Comparison of ENCODE assay signal across 8 mouse cellular contexts in genomic region chr2:163644047-163644446, GRCm38 (mm10). TPM values are rescaled to one million over a fixed set of nuclear protein-coding genes. Genes with fewer than 3 reads are reported as not detected.
DNase-seq lines count a peak whose midpoint lies in the region; ATAC-seq and TF ChIP-seq lines count a peak whose summit lies in the region.

No protein-coding gene starts in this region.

- 5% methylated on average over 4 of the region's 4 CpGs for WGBS in heart, embryonic 13.5 days
- WGBS in forebrain, embryonic 15.5 days = 1% methylated on average over 4 of the region's 4 CpGs

- H3K9me3 ChIP-seq in heart, embryonic 13.5 days = no peaks in the 10 kb centered on the region
- H3K9me3 ChIP-seq in ES-E14 (ENCODE audit: control insufficient read depth, insufficient read depth, low read depth, low read length) = no peaks in the 10 kb centered on the region
- H3K9me3 ChIP-seq in forebrain, embryonic 15.5 days = no peaks in the 10 kb centered on the region

- peaks cover 18% of the 10 kb centered on the region for H3K36me3 ChIP-seq in heart, embryonic 13.5 days
- H3K36me3 ChIP-seq in ES-E14 (ENCODE audit: control insufficient read depth, insufficient read depth, low read length, poor library complexity, severe bottlenecking) = no peaks in the 10 kb centered on the region; the same call in 1 of the 2 replicates
- H3K36me3 ChIP-seq in forebrain, embryonic 15.5 days = no peaks in the 10 kb centered on the region

- peak overlapping the region; percentile 98 for H3K9ac ChIP-seq in heart, embryonic 13.5 days
- peak overlapping the region; percentile 53; the same call in 1 of the 2 replicates for H3K9ac ChIP-seq in ES-E14 (ENCODE audit: insufficient read depth, low read depth, low read length, poor library complexity, severe bottlenecking)
- peak overlapping the region; percentile 92 for H3K9ac ChIP-seq in forebrain, embryonic 15.5 days (replicated peaks)

- intact Hi-C loops in heart, postnatal 25 days (cut with DNase I) = no loop called here

- peak overlapping the region; percentile 97 for H3K4me3 ChIP-seq in heart, embryonic 13.5 days
- H3K4me3 ChIP-seq in ES-E14 (ENCODE audit: insufficient read depth in 1 of 2, low read depth in 1 of 2, low read length in 2 of 2, poor library complexity in 1 of 2, severe bottlenecking in 1 of 2) = peak overlapping the region; percentile 86 to 99
- H3K4me3 ChIP-seq in forebrain, embryonic 15.5 days = peak overlapping the region; percentile 95

- H3K27ac ChIP-seq in heart, embryonic 13.5 days (replicated peaks) = peak overlapping the region; percentile 100
- H3K27ac ChIP-seq in ES-E14 (ENCODE audit: insufficient read depth, low read depth, low read length, poor library complexity, severe bottlenecking) = no peak overlapping the region
- H3K27ac ChIP-seq in forebrain, embryonic 15.5 days (replicated peaks) = peak overlapping the region; percentile 98

- DNase-seq in heart, postnatal 25 days (ENCODE audit: low spot score) = no peak
- DNase-seq in ES-E14 (ENCODE audit: low read depth, low spot score) = no peak
- DNase-seq in adrenal gland, adult 8-10 months = no peak
- DNase-seq in left cerebral cortex, adult 11 months (ENCODE audit: low spot score) = no peak
- DNase-seq in layer of hippocampus, postnatal 25 days (ENCODE audit: extremely low spot score in 1 of 2, low spot score in 1 of 2) = no peak

- no peak for ATAC-seq in heart, embryonic 13.5 days (ENCODE audit: extremely low read depth, insufficient number of reproducible peaks, low FRiP score, low TSS enrichment)
- ATAC-seq in forebrain, embryonic 15.5 days (replicated peaks) = no peak
- 0 out of 2 replicates have a peak, but pooled peaks have one; percentile 7 for ATAC-seq in megakaryocyte-erythroid progenitor cell, adult 5-6 weeks (replicated peaks; ENCODE audit: low FRiP score, low TSS enrichment, poor library complexity, severe bottlenecking)

- peak overlapping the region; percentile 76 for H3K4me2 ChIP-seq in heart, embryonic 13.5 days
- peak overlapping the region; percentile 52 for H3K4me2 ChIP-seq in forebrain, embryonic 15.5 days (replicated peaks)

- in situ Hi-C loops in ES-E14 (cut with MboI; ENCODE audit: low sequenced_read_pairs in 2 of 2, unreplicated experiment in 2 of 2) = no loop called here

- H3K27me3 ChIP-seq in heart, embryonic 13.5 days (replicated peaks) = no peaks in the 10 kb centered on the region
- no peaks in the 10 kb centered on the region for H3K27me3 ChIP-seq in forebrain, embryonic 15.5 days

- peaks cover 59% of the 10 kb centered on the region for H3K4me1 ChIP-seq in heart, embryonic 13.5 days
- H3K4me1 ChIP-seq in ES-E14 (ENCODE audit: control insufficient read depth in 2 of 2, insufficient read depth in 2 of 2, low read length in 2 of 2, poor library complexity in 1 of 2) = peaks cover 0 to 5% of the 10 kb centered on the region in 2 experiments; a peak in 1 of 4 replicates
- peaks cover 23% of the 10 kb centered on the region for H3K4me1 ChIP-seq in forebrain, embryonic 15.5 days

TF ChIP-seq in ES-E14, 5 proteins besides CTCF, POLR2A, EP300 and RAD21:
- TF ChIP-seq CHD2 (IDR thresholded peaks at IDR 0.05; ENCODE audit: low read depth, low read length) (no peak), MAFK (IDR thresholded peaks at IDR 0.05; ENCODE audit: insufficient read depth, low read depth, low read length) (no peak), HCFC1 (IDR thresholded peaks at IDR 0.05; ENCODE audit: borderline replicate concordance, insufficient read depth, low read length) (no peak), ZC3H11A (IDR thresholded peaks at IDR 0.05; ENCODE audit: borderline replicate concordance, low read depth, low read length) (no peak), ZNF384 (IDR thresholded peaks at IDR 0.05; ENCODE audit: low read depth, low read length) (no peak)

RNA-seq across cellular contexts. Expression of gene Serinc3, which starts 0.9 kb away (rescaled TPM):
- polyA plus RNA-seq in heart, embryonic 13.5 days (2015; fragmentation: Nextera tagmentation; extraction: Ambion mirVana) = 50.1 and 51.8 TPM in 2 replicates
- 100 to 1,000 TPM; 291 to 357 TPM for total RNA-seq in heart, postnatal 25 days (2021)
- 59.3 and 62.0 TPM in 2 replicates for total RNA-seq in ES-E14 (2012; rRNA removed)
- 27.9 and 28.8 TPM in 2 replicates for polyA plus RNA-seq in forebrain, embryonic 15.5 days (2015; fragmentation: Nextera tagmentation; extraction: Ambion mirVana)
- 438 and 460 TPM in 2 replicates for total RNA-seq in megakaryocyte-erythroid progenitor cell, adult 5-6 weeks (2014; fragmentation: Nextera tagmentation)
- 469 and 531 TPM in 2 replicates for total RNA-seq in megakaryocyte-erythroid progenitor cell, adult 5-6 weeks (2017)
- total RNA-seq in adrenal gland, adult 8-10 months (2022) = 100 to 1,000 TPM; 566 to 814 (median 738) TPM
- total RNA-seq in layer of hippocampus, postnatal 25 days (2021) = 100 to 1,000 TPM; 191 to 207 TPM

RNA-seq across cellular contexts. Expression of gene Pkig, which starts 14.1 kb away (rescaled TPM):
- polyA plus RNA-seq in heart, embryonic 13.5 days (2015; fragmentation: Nextera tagmentation; extraction: Ambion mirVana) = 233 and 270 TPM in 2 replicates
- total RNA-seq in heart, postnatal 25 days (2021) = 100 to 1,000 TPM; 211 to 235 TPM
- 13.2 and 14.8 TPM in 2 replicates for total RNA-seq in ES-E14 (2012; rRNA removed)
- polyA plus RNA-seq in forebrain, embryonic 15.5 days (2015; fragmentation: Nextera tagmentation; extraction: Ambion mirVana) = 157 and 165 TPM in 2 replicates
- 92.1 and 105 TPM in 2 replicates for total RNA-seq in megakaryocyte-erythroid progenitor cell, adult 5-6 weeks (2014; fragmentation: Nextera tagmentation)
- total RNA-seq in megakaryocyte-erythroid progenitor cell, adult 5-6 weeks (2017) = 38.2 and 70.3 TPM in 2 replicates
- total RNA-seq in adrenal gland, adult 8-10 months (2022) = 10 to 100 TPM; 37.6 to 60.4 (median 57.4) TPM
- 10 to 100 TPM; 86.5 to 94.6 TPM for total RNA-seq in layer of hippocampus, postnatal 25 days (2021)

RNA-seq across cellular contexts. Expression of gene Ttpal, which starts 41.9 kb away (rescaled TPM):
- 18.8 and 19.3 TPM in 2 replicates for polyA plus RNA-seq in heart, embryonic 13.5 days (2015; fragmentation: Nextera tagmentation; extraction: Ambion mirVana)
- 1 to 10 TPM; 7.9 to 9.7 TPM for total RNA-seq in heart, postnatal 25 days (2021)
- 5.4 and 7.8 TPM in 2 replicates for total RNA-seq in ES-E14 (2012; rRNA removed)
- polyA plus RNA-seq in forebrain, embryonic 15.5 days (2015; fragmentation: Nextera tagmentation; extraction: Ambion mirVana) = 43.3 and 44.4 TPM in 2 replicates
- 15.6 and 27.3 TPM in 2 replicates for total RNA-seq in megakaryocyte-erythroid progenitor cell, adult 5-6 weeks (2014; fragmentation: Nextera tagmentation)
- total RNA-seq in megakaryocyte-erythroid progenitor cell, adult 5-6 weeks (2017) = 9.0 and 10.9 TPM in 2 replicates
- total RNA-seq in adrenal gland, adult 8-10 months (2022) = 10 to 100 TPM; 26.8 to 38.6 (median 31.5) TPM
- total RNA-seq in layer of hippocampus, postnatal 25 days (2021) = 10 to 100 TPM; 47.9 to 61.3 TPM
